Mouse (Mus musculus) heart, postnatal 0 days (tissue): Measurements from ENCODE around the gene Zfp148.

ENCODE experiments used
- CTCF ChIP-seq: IDR thresholded peaks from 2 replicates; pipeline ENCODE4 v1.5.1; 2016; ENCODE audit warnings: antibody characterized with exemption, control low read depth, low read depth
- EP300 ChIP-seq: IDR thresholded peaks from 2 replicates; pipeline ENCODE4 v1.6.1; 2016; ENCODE audit warnings: antibody characterized with exemption, low read depth

- TF ChIP-seq EP300 (no peak), CTCF (no peak)
Observed at GRCm38 (mm10) chr16:33508082-33508481, 127.4 kb downstream of the Zfp148 start.
